Mouse (Mus musculus) megakaryocyte, adult 5-6 weeks (primary cell): Measurements from ENCODE around the gene Hdac7. TPM values are rescaled to one million over a fixed set of nuclear protein-coding genes. Genes with fewer than 3 reads are reported as not detected.
"Not testable (repeated sequence)": the region's sequence is repeated elsewhere in the genome, so short reads cannot be mapped to it uniquely, and the experiment has no call there.

Source experiments
- ATAC-seq: 2 replicates; pipeline ENCODE4 v1.8.0; 2016; ENCODE audit warnings: mild to moderate bottlenecking, inconsistent platforms; ENCODE audit not compliant: poor library complexity, severe bottlenecking
- total RNA-seq, 2 experiments: library from RNA; stranded (forward) in 1 of 2; stranded (reverse) in 1 of 2; fragments of 153-499, 151-499 nt in 1 of 2; fragments of 221-1000, 200-1000 nt in 1 of 2; gene quantifications; 2 replicates each; pipeline versions ENCODE4 v1.2.3 to v1.2.4; 2015 to 2017

The Hdac7 gene
- total RNA-seq (2015) (15.6 and 17.2 TPM in 2 replicates), total RNA-seq (2017) (5.7 and 6.2 TPM in 2 replicates)

- ATAC-seq, result no peak
These were observed at the start of gene Hdac7 for GRCm38 (mm10) chr15:97844037-97845034. Gene Hdac7 (minus strand): TSS chr15:97844502.

GRCm38 (mm10) chr15:97892506-97892905, 48.2 kb upstream of the Hdac7 start:
- no peak for ATAC-seq

GRCm38 (mm10) chr15:97890450-97890849, 46.1 kb upstream of the Hdac7 start:
- ATAC-seq, result no peak

GRCm38 (mm10) chr15:97890017-97890416, 45.7 kb upstream of the Hdac7 start:
- ATAC-seq, result no peak

- ATAC-seq, result no peak
These were observed 43.3 kb upstream of the Hdac7 start for GRCm38 (mm10) chr15:97887541-97888016.

GRCm38 (mm10) chr15:97881423-97881822, 37.1 kb upstream of the Hdac7 start:
- no peak for ATAC-seq

GRCm38 (mm10) chr15:97880441-97880840, 36.1 kb upstream of the Hdac7 start:
- peak; percentile 27; the same call in 1 of the 2 replicates for ATAC-seq

GRCm38 (mm10) chr15:97878696-97879328, 34.5 kb upstream of the Hdac7 start:
- ATAC-seq, result no peak

- ATAC-seq, result no peak
These were observed 31.5 kb upstream of the Hdac7 start for GRCm38 (mm10) chr15:97875784-97876183.

- ATAC-seq, result no peak
These were observed 29.4 kb upstream of the Hdac7 start for GRCm38 (mm10) chr15:97873717-97874116.

- no peak for ATAC-seq
These were observed 27.9 kb upstream of the Hdac7 start for GRCm38 (mm10) chr15:97872161-97872560.

GRCm38 (mm10) chr15:97871055-97872030, 27.0 kb upstream of the Hdac7 start:
- ATAC-seq, result peak; percentile 86

- not testable (repeated sequence) for ATAC-seq
These were observed 25.8 kb upstream of the Hdac7 start for GRCm38 (mm10) chr15:97870116-97870515.

- peak; percentile 64 for ATAC-seq
These were observed 24.7 kb upstream of the Hdac7 start for GRCm38 (mm10) chr15:97868985-97869384.

GRCm38 (mm10) chr15:97865988-97866387, 21.7 kb upstream of the Hdac7 start:
- no peak for ATAC-seq

GRCm38 (mm10) chr15:97865175-97865574, 20.9 kb upstream of the Hdac7 start:
- no peak for ATAC-seq

- no peak for ATAC-seq
These were observed 20.2 kb upstream of the Hdac7 start for GRCm38 (mm10) chr15:97864361-97865045.

- ATAC-seq, result no peak
These were observed 19.2 kb upstream of the Hdac7 start for GRCm38 (mm10) chr15:97863494-97863881.

- ATAC-seq, result no peak
These were observed 18.7 kb upstream of the Hdac7 start for GRCm38 (mm10) chr15:97862881-97863493.
